Mouse (Mus musculus) spleen, adult 2 months (tissue): ENCODE measurements around the gene Casz1.

ENCODE experiments used
- CTCF ChIP-seq: fragments of 200-500 bp; IDR thresholded peaks from 2 replicates; pipeline ENCODE4 v1.5.1; 2011; ENCODE audit warnings: mild to moderate bottlenecking, inconsistent platforms; ENCODE audit not compliant: insufficient read depth, insufficient read length, insufficient replicate concordance; ENCODE audit errors: extremely low read depth
- POLR2A ChIP-seq: fragments of 200-500 bp; IDR thresholded peaks from 2 replicates; pipeline ENCODE4 v1.6.1; 2011; ENCODE audit warnings: low read depth, low read length, inconsistent platforms

DNA sequence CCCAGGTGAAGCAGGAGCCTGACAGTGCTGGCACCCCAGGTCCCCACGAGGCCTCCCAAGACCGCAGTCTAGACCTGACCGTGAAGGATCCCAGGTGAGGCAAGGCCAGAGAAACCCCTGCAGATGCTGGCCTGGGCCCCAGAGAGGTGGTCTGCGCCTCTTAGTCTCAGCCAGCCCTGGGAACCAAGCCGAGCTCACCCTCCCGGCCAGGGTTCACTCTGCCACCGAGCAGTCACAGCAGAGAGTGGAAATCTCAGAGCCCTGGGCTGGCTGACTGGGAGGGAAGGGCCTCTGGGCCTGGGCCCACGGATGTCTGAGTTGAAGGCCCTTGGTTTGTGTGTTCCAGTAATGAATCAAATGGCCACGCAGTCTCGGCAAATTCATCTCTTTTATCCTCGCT, 137.1 kb downstream of the Casz1 start:
- no peak for TF ChIP-seq CTCF
- TF ChIP-seq POLR2A, result no peak
